Mouse (Mus musculus): ENCODE results near the gene Syce2.

- TF ChIP-seq CTCF (IDR thresholded peaks at IDR 0.05; ENCODE audit: control insufficient read depth, insufficient read depth, insufficient replicate concordance, low read depth, low read length), result no peak
- no peak for TF ChIP-seq POLR2A (IDR thresholded peaks at IDR 0.05; ENCODE audit: control insufficient read depth, low read depth, low read length)
Observed at GRCm38 (mm10) chr8:84933767-84934559, 62.1 kb downstream of the Syce2 start.

All from testis, adult 2 months (tissue).